Mouse (Mus musculus) liver, embryonic 14.5 days (tissue): ENCODE measurements around the gene Smim8. TPM values are rescaled to one million over a fixed set of nuclear protein-coding genes. Genes with fewer than 3 reads are reported as not detected.

Source experiments
- ATAC-seq: fragments of 200-750 bp; cut with Nextera tagmentation; 2 replicates; pipeline ENCODE4 v1.8.0; 2017; ENCODE audit warnings: moderate number of reproducible peaks, mild to moderate bottlenecking, moderate library complexity; ENCODE audit not compliant: insufficient read depth
- DNase-seq, 3 experiments: peaks; one replicate each; pipeline ENCODE4 v3.0.0-alpha.2; 2012 to 2013; ENCODE audit warnings: low read depth in 3 of 3, low spot score in 3 of 3
- H3K27ac ChIP-seq: fragments of 300-500 bp; sonication (generic); 2 replicates; pipeline ENCODE4 v1.5.1; 2014; ENCODE audit warnings: moderate library complexity, mild to moderate bottlenecking, control low read depth, inconsistent platforms
- H3K27me3 ChIP-seq: fragments of 300-500 bp; sonication (generic); 2 replicates; pipeline ENCODE4 v1.6.1; 2014; ENCODE audit warnings: mild to moderate bottlenecking, low read length, moderate library complexity; ENCODE audit not compliant: control insufficient read depth, insufficient read depth
- H3K36me3 ChIP-seq: fragments of 300-500 bp; sonication (generic); replicated peaks from 2 replicates; pipeline ENCODE4 v1.6.1; 2014; ENCODE audit warnings: low read depth; ENCODE audit not compliant: control insufficient read depth, insufficient read depth
- H3K4me1 ChIP-seq, 2 experiments: fragments of 200-500 bp in 1 of 2; fragments of 300-500 bp in 1 of 2; sonication (generic) in 1 of 2; replicated peaks; 2 replicates each; pipeline ENCODE4 v1.6.1; 2012 to 2014; ENCODE audit warnings: antibody characterized with exemption in 1 of 2, inconsistent platforms in 1 of 2, low read length in 1 of 2; ENCODE audit not compliant: control insufficient read depth in 2 of 2, insufficient read depth in 2 of 2
- H3K4me2 ChIP-seq: fragments of 300-500 bp; sonication (generic); 2 replicates; pipeline ENCODE4 v1.6.1; 2014; ENCODE audit warnings: low read depth, mild to moderate bottlenecking, control low read depth, moderate library complexity
- H3K4me3 ChIP-seq, 2 experiments: fragments of 200-500 bp in 1 of 2; fragments of 300-500 bp in 1 of 2; sonication (generic) in 1 of 2; 2 replicates each; pipeline ENCODE4 v1.5.1; 2012 to 2014; ENCODE audit warnings: low read depth in 2 of 2, low read length in 2 of 2, mild to moderate bottlenecking in 2 of 2, control low read depth in 1 of 2, inconsistent platforms in 1 of 2, moderate library complexity in 1 of 2; ENCODE audit not compliant: insufficient read depth in 1 of 2
- H3K9ac ChIP-seq: fragments of 300-500 bp; sonication (generic); replicated peaks from 2 replicates; pipeline ENCODE4 v1.6.1; 2014; ENCODE audit warnings: mild to moderate bottlenecking, control low read depth, moderate library complexity
- H3K9me3 ChIP-seq: fragments of 300-500 bp; sonication (generic); 2 replicates; pipeline ENCODE4 v1.6.1; 2016; ENCODE audit warnings: low read length, mixed read lengths; ENCODE audit not compliant: control insufficient read depth
- CTCF ChIP-seq: IDR thresholded peaks from 2 replicates; pipeline ENCODE4 v1.5.1; 2016; ENCODE audit warnings: antibody characterized with exemption, low read depth, control low read depth
- EP300 ChIP-seq: IDR thresholded peaks from 2 replicates; pipeline ENCODE4 v1.6.1; 2016; ENCODE audit warnings: antibody characterized with exemption, low read depth
- WGBS: fragments of 180-500 bp; shearing (Covaris S2); extraction: QIAGEN DNeasy Blood & Tissue Kit; methylation state at CpG from one replicate; pipeline ENCODE4 v1.1.7; 2014; ENCODE audit not compliant: insufficient replicate concordance; 5-methylcytosine and 5-hydroxymethylcytosine counted together
- polyA plus RNA-seq, 2 experiments: library from polyadenylated mRNA; depleted of rRNA in 1 of 2; stranded (reverse) in 1 of 2; unstranded in 1 of 2; fragments of >200 nt; fragmentation: Nextera tagmentation in 1 of 2; extraction: Ambion mirVana in 1 of 2; gene quantifications; 2 replicates each; pipeline versions ENCODE4 v1.2.1 to v1.2.3; 2012 to 2014

Gene Smim8
- polyA plus RNA-seq, 2 experiments: 8.5 to 26.4 TPM

DNA sequence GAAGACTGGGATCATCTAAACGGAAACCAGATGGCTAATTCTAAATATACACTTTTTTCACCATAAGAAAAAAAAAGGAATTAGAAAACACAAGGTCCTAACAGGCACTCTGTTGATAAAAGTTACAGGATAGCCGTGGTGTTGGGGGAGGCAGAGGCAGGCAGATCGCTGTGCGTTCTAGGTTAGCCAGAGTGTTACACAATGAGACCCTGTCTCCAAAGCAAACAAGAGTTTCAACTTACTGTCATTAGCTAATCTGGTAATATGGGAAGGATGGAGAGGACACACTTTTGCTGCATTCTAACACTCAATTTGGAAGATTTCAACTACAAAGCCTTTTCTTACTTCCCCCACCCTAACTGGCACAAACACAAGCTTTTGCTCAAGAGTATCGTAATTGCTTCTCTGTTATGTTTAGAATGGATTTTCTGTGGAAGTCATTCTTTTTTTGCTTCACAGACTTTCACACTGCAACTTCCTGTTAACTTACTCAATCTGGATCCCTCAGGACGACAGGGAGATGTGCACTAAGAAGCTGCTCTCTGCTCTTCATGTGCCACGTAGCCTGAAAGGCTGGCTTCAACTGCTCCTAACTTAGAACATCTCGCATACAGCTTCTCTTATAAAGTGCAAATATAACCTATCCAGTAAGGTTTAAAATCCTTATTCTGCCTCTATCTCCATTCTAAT lies 19.2 kb upstream of the Smim8 start:
- H3K27ac ChIP-seq: no peak overlapping the region
- no peak overlapping the region for H3K4me2 ChIP-seq
- no peak for ATAC-seq
- H3K27me3 ChIP-seq: no peaks in the 10 kb centered on the region
- no peaks in the 10 kb centered on the region for H3K4me1 ChIP-seq
- TF ChIP-seq EP300 (no peak), CTCF (no peak)
- no peaks in the 10 kb centered on the region for H3K9me3 ChIP-seq
- WGBS: 64% methylated on average over 8 of the region's 8 CpGs
- no peak overlapping the region for H3K4me3 ChIP-seq
- DNase-seq: no peak
- no peak overlapping the region for H3K9ac ChIP-seq
- H3K36me3 ChIP-seq: no peaks in the 10 kb centered on the region

DNA sequence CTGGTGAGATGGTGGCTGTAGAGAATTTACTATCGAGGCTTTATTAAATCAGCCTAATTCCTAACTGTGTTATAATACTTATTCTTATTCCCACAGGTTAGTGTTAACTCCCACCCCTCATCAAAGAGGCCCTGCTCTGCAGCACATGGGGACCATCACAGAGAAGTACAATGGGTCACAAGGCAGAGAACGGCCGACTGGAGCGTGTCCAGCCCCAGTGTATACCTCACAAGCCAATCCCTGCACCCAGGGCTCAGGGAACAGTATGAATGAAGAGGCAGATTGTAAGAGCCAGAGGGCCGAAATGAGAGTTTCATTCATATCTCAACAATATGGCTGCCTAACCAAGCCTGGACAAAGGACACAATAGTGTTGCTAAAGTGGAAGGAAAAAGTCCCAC lies 18.1 kb upstream of the Smim8 start:
- Histone ChIP-seq H3K4me3 (no peak overlapping the region), H3K36me3 (no peaks in the 10 kb centered on the region), H3K4me2 (no peak overlapping the region), H3K4me1 (no peaks in the 10 kb centered on the region), H3K27me3 (no peaks in the 10 kb centered on the region), H3K9me3 (no peaks in the 10 kb centered on the region), H3K27ac (no peak overlapping the region), H3K9ac (no peak overlapping the region)
- no peak for ATAC-seq
- DNase-seq: no peak
- 66% methylated on average over 5 of the region's 5 CpGs for WGBS
- TF ChIP-seq CTCF (no peak), EP300 (no peak)

DNA sequence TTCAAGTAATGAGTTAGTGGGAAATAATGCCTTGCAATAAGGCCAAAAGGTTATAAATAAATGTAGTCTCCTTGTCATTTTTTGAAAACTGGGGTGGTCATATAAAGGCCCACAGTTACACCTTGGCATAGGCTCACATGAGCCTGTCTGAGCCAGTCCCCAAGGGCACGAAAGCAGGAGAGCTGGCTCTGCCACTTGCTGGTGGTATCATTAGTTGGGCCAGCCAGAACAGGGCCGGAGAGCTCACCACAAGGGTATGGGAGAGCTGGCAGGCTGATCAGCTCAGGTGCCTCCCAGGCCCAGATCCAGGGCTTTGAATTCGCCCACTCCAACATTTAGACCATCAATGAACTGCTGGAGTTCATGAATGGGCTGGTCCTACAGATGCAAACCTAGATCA lies 8.3 kb upstream of the Smim8 start:
- no peak for TF ChIP-seq EP300
- no peak for TF ChIP-seq CTCF
- 64% methylated on average over 3 of the region's 3 CpGs for WGBS
- no peak overlapping the region for H3K27ac ChIP-seq
- H3K4me1 ChIP-seq: no peaks in the 10 kb centered on the region
- no peaks in the 10 kb centered on the region for H3K36me3 ChIP-seq
- no peaks in the 10 kb centered on the region for H3K27me3 ChIP-seq
- no peak overlapping the region for H3K9ac ChIP-seq
- ATAC-seq (no peak), DNase-seq (no peak)
- H3K9me3 ChIP-seq: no peaks in the 10 kb centered on the region
- H3K4me3 ChIP-seq: no peak overlapping the region
- H3K4me2 ChIP-seq: no peak overlapping the region

DNA sequence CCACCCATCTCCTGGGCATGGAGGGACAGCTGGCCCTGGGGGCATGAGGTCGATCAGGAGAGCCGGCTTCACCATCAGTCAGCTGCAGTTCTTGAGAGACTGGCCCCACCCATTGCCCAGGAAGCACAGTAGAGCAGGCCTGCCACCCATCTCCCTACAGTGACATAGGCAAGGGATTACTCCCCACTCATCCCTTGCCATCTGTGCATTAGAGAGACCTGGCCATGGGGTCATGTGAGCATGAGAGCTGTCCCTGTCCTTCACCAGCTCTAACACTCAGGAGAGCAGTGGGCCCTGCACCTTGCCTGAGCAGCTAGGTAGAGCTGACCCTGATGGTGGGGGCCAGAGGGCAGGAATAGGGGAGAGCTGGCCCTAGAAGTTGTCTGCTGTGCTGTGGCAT lies 7.4 kb upstream of the Smim8 start:
- ATAC-seq: no peak
- no peak for TF ChIP-seq EP300
- no peak for DNase-seq
- H3K4me2 ChIP-seq: no peak overlapping the region
- no peak overlapping the region for H3K27ac ChIP-seq
- no peaks in the 10 kb centered on the region for H3K4me1 ChIP-seq
- 54% methylated on average over 2 of the region's 2 CpGs for WGBS
- H3K27me3 ChIP-seq: no peaks in the 10 kb centered on the region
- H3K4me3 ChIP-seq: no peak overlapping the region
- H3K36me3 ChIP-seq: no peaks in the 10 kb centered on the region
- no peak overlapping the region for H3K9ac ChIP-seq
- no peaks in the 10 kb centered on the region for H3K9me3 ChIP-seq

DNA sequence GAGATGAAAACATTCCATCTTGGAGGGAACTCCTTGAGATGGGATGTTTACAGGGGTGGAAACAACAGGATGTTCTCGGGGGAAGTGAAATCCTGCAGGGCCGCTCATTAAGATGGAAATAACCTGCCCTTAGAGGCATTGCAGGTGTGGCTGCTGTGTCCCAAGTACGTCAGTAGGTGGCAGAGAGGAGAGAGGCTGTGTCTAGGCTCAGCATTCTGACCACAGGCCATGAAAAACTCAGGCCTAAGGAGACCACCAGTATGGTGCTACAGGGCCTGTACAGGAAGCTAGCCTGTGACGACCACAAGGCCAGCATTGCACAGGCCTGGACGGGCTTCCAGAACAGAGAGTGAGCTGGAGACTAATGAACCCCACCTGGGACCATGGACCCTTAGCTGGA lies 6.6 kb upstream of the Smim8 start:
- Histone ChIP-seq H3K9me3 (no peaks in the 10 kb centered on the region), H3K4me3 (no peak overlapping the region), H3K4me1 (no peaks in the 10 kb centered on the region), H3K27ac (no peak overlapping the region), H3K4me2 (no peak overlapping the region), H3K9ac (no peak overlapping the region), H3K27me3 (no peaks in the 10 kb centered on the region), H3K36me3 (no peaks in the 10 kb centered on the region)
- no peak for TF ChIP-seq EP300
- TF ChIP-seq CTCF: peak; percentile 39; the same call in 1 of the 2 replicates
- WGBS: 51% methylated on average over 5 of the region's 5 CpGs
- DNase-seq (no peak), ATAC-seq (no peak)
